Mouse (Mus musculus) myocyte (in vitro differentiated cells): ENCODE measurements around the gene Slc22a12. TPM values are rescaled to one million over a fixed set of nuclear protein-coding genes. Genes with fewer than 3 reads are reported as not detected.

Experiments used
- H3K27me3 ChIP-seq: one replicate; pipeline ENCODE4 v1.6.1; 2011; ENCODE audit not compliant: control insufficient read depth, insufficient read depth, insufficient read length
- H3K36me3 ChIP-seq: one replicate; pipeline ENCODE4 v1.6.1; 2011; ENCODE audit not compliant: control insufficient read depth, insufficient read depth
- H3K4me2 ChIP-seq: one replicate; pipeline ENCODE4 v1.6.1; 2011; ENCODE audit warnings: low read depth, control low read depth
- H3K4me3 ChIP-seq: one replicate; pipeline ENCODE4 v1.5.1; 2011; ENCODE audit warnings: mild to moderate bottlenecking, control low read depth, moderate library complexity
- H3K79me2 ChIP-seq: one replicate; pipeline ENCODE4 v1.6.1; 2011; ENCODE audit not compliant: control insufficient read depth, insufficient read depth
- H3ac ChIP-seq: one replicate; pipeline ENCODE4 v1.6.1; 2011; ENCODE audit not compliant: control insufficient read depth, insufficient read length
- CEBPB ChIP-seq: IDR thresholded peaks from 2 replicates; pipeline ENCODE4 v1.6.1; 2011; ENCODE audit warnings: mild to moderate bottlenecking, moderate library complexity; ENCODE audit not compliant: poor library complexity, insufficient read depth, severe bottlenecking
- E2F4 ChIP-seq: IDR thresholded peaks from one replicate; pipeline ENCODE4 v1.6.1; 2011; ENCODE audit warnings: mild to moderate bottlenecking, control low read depth, moderate library complexity; ENCODE audit not compliant: insufficient read depth
- MAX ChIP-seq: IDR thresholded peaks from one replicate; pipeline ENCODE4 v1.6.1; 2011; ENCODE audit warnings: low read depth, mild to moderate bottlenecking, control low read depth
- MYOD1 ChIP-seq, 3 experiments: IDR thresholded peaks; one replicate each; pipeline ENCODE4 v1.6.1; 2011; ENCODE audit warnings: control low read depth in 2 of 3, low read depth in 2 of 3, mild to moderate bottlenecking in 2 of 3, moderate library complexity in 1 of 3; ENCODE audit not compliant: insufficient read length in 2 of 3, control insufficient read depth in 1 of 3
- MYOG ChIP-seq, 3 experiments: IDR thresholded peaks; one replicate each; pipeline ENCODE4 v1.6.1; 2011; ENCODE audit warnings: control low read depth in 2 of 3, low read depth in 2 of 3, mild to moderate bottlenecking in 2 of 3; ENCODE audit not compliant: insufficient read length in 2 of 3, control insufficient read depth in 1 of 3, insufficient read depth in 1 of 3
- POLR2A ChIP-seq: IDR thresholded peaks from one replicate; pipeline ENCODE4 v1.6.1; 2011; ENCODE audit warnings: low read depth, mild to moderate bottlenecking, control low read depth, moderate library complexity; ENCODE audit not compliant: insufficient read length
- POLR2AphosphoS2 ChIP-seq: IDR thresholded peaks from one replicate; pipeline ENCODE4 v1.6.1; 2011; ENCODE audit warnings: low read depth, control low read depth; ENCODE audit not compliant: insufficient read length
- REST ChIP-seq: IDR thresholded peaks from one replicate; pipeline ENCODE4 v1.6.1; 2011; ENCODE audit warnings: mild to moderate bottlenecking, control low read depth, moderate library complexity; ENCODE audit not compliant: insufficient read depth, insufficient read length
- SRF ChIP-seq: IDR thresholded peaks from one replicate; pipeline ENCODE4 v1.6.1; 2011; ENCODE audit warnings: low read depth; ENCODE audit not compliant: control insufficient read depth, insufficient read length
- TCF12 ChIP-seq: IDR thresholded peaks from one replicate; pipeline ENCODE4 v1.6.1; 2011; ENCODE audit warnings: mild to moderate bottlenecking, control low read depth; ENCODE audit not compliant: poor library complexity, insufficient read depth, severe bottlenecking
- TCF3 ChIP-seq: IDR thresholded peaks from one replicate; pipeline ENCODE4 v1.6.1; 2011; ENCODE audit warnings: low read depth, control low read depth; ENCODE audit not compliant: insufficient read length
- USF1 ChIP-seq: IDR thresholded peaks from one replicate; pipeline ENCODE4 v1.6.1; 2011; ENCODE audit warnings: low read depth, mild to moderate bottlenecking, control low read depth, moderate library complexity
- polyA plus RNA-seq: library from polyadenylated mRNA; unstranded; fragments of >200 nt; fragmentation: generic; extraction: Trizol; gene quantifications from one replicate; pipeline ENCODE4 v1.2.1, GENCODE M21; 2012; ENCODE audit warnings: missing spikeins

Gene Slc22a12
- polyA plus RNA-seq, 1 experiment = not detected

DNA sequence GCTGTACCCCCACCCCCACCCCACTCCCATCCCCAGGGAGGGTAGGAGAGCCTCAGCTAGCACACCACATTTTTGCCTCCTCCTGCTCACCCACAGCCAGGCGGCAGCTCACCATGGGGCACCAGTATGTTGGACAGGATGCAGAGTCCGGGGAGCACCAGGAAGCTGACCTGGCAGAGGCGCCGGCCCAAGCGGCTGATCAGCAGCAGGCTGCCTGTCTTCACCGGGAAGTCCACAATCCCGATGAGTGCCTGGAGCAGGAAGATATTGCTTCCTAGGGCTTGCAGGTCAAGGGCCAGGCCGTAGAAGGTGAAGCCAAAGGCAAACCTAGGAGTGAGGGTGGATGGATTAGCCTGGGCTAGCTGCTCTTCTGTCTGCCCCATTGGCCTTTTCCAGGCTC, 5.3 kb downstream of the Slc22a12 start:
- H3ac ChIP-seq = no peak overlapping the region
- TF ChIP-seq REST (no peak), CEBPB (no peak)
- H3K79me2 ChIP-seq = no peaks in the 10 kb centered on the region
- H3K4me3 ChIP-seq = no peak overlapping the region
- peaks cover 64% of the 10 kb centered on the region for H3K27me3 ChIP-seq
- no peaks in the 10 kb centered on the region for H3K36me3 ChIP-seq
- H3K4me2 ChIP-seq = no peak overlapping the region

- TF ChIP-seq TCF3 = no peak
- TF ChIP-seq MYOG (IDR thresholded peaks at IDR 0.05; ENCODE audit: control insufficient read depth in 1 of 3, insufficient read depth in 1 of 3, insufficient read length in 2 of 3, low read depth in 2 of 3) = no peak
- no peak for TF ChIP-seq POLR2A
- no peak for TF ChIP-seq USF1
- TF ChIP-seq CEBPB = no peak
- TF ChIP-seq POLR2AphosphoS2 = no peak
- TF ChIP-seq SRF = no peak
- no peak for TF ChIP-seq TCF12
- TF ChIP-seq REST = no peak
- TF ChIP-seq MYOD1 (IDR thresholded peaks at IDR 0.05; ENCODE audit: control insufficient read depth in 1 of 3, insufficient read length in 2 of 3, low read depth in 2 of 3) = no peak
- no peak for TF ChIP-seq E2F4
- TF ChIP-seq MAX = no peak
- H3ac ChIP-seq = no peak overlapping the region
- H3K4me3 ChIP-seq = no peak overlapping the region
- H3K4me2 ChIP-seq = no peak overlapping the region
- no peaks in the 10 kb centered on the region for H3K36me3 ChIP-seq
- H3K79me2 ChIP-seq = no peaks in the 10 kb centered on the region
- H3K27me3 ChIP-seq = peaks cover 71% of the 10 kb centered on the region
These were observed 6.1 kb downstream of the Slc22a12 start for GRCm38 (mm10) chr19:6536696-6537095.

GRCm38 (mm10) chr19:6536201-6536600, 6.6 kb downstream of the Slc22a12 start:
- no peak overlapping the region for H3K4me3 ChIP-seq
- no peaks in the 10 kb centered on the region for H3K36me3 ChIP-seq
- H3ac ChIP-seq = no peak overlapping the region
- peaks cover 71% of the 10 kb centered on the region for H3K27me3 ChIP-seq
- TF ChIP-seq REST = no peak
- no peak for TF ChIP-seq USF1
- TF ChIP-seq SRF = no peak
- TF ChIP-seq POLR2A = no peak
- no peak for TF ChIP-seq MYOD1 (IDR thresholded peaks at IDR 0.05; ENCODE audit: control insufficient read depth in 1 of 3, insufficient read length in 2 of 3, low read depth in 2 of 3)
- no peak for TF ChIP-seq E2F4
- no peak for TF ChIP-seq TCF12
- TF ChIP-seq CEBPB = no peak
- TF ChIP-seq TCF3 = no peak
- no peak for TF ChIP-seq MAX
- no peak for TF ChIP-seq MYOG (IDR thresholded peaks at IDR 0.05; ENCODE audit: control insufficient read depth in 1 of 3, insufficient read depth in 1 of 3, insufficient read length in 2 of 3, low read depth in 2 of 3)
- TF ChIP-seq POLR2AphosphoS2 = no peak
- no peaks in the 10 kb centered on the region for H3K79me2 ChIP-seq
- no peak overlapping the region for H3K4me2 ChIP-seq

GRCm38 (mm10) chr19:6534118-6534415, 8.8 kb downstream of the Slc22a12 start:
- Histone ChIP-seq H3ac (no peak overlapping the region), H3K4me3 (no peak overlapping the region), H3K4me2 (no peak overlapping the region), H3K27me3 (peaks cover 75% of the 10 kb centered on the region), H3K79me2 (no peaks in the 10 kb centered on the region), H3K36me3 (no peaks in the 10 kb centered on the region)
- no peak for TF ChIP-seq TCF3
- no peak for TF ChIP-seq MYOG (IDR thresholded peaks at IDR 0.05; ENCODE audit: control insufficient read depth in 1 of 3, insufficient read depth in 1 of 3, insufficient read length in 2 of 3, low read depth in 2 of 3)
- TF ChIP-seq SRF = no peak
- no peak for TF ChIP-seq POLR2AphosphoS2
- no peak for TF ChIP-seq CEBPB
- TF ChIP-seq MYOD1 (IDR thresholded peaks at IDR 0.05; ENCODE audit: control insufficient read depth in 1 of 3, insufficient read length in 2 of 3, low read depth in 2 of 3) = no peak
- no peak for TF ChIP-seq POLR2A
- TF ChIP-seq REST = no peak
- no peak for TF ChIP-seq USF1
- no peak for TF ChIP-seq TCF12
- TF ChIP-seq MAX = no peak
- TF ChIP-seq E2F4 = no peak

DNA sequence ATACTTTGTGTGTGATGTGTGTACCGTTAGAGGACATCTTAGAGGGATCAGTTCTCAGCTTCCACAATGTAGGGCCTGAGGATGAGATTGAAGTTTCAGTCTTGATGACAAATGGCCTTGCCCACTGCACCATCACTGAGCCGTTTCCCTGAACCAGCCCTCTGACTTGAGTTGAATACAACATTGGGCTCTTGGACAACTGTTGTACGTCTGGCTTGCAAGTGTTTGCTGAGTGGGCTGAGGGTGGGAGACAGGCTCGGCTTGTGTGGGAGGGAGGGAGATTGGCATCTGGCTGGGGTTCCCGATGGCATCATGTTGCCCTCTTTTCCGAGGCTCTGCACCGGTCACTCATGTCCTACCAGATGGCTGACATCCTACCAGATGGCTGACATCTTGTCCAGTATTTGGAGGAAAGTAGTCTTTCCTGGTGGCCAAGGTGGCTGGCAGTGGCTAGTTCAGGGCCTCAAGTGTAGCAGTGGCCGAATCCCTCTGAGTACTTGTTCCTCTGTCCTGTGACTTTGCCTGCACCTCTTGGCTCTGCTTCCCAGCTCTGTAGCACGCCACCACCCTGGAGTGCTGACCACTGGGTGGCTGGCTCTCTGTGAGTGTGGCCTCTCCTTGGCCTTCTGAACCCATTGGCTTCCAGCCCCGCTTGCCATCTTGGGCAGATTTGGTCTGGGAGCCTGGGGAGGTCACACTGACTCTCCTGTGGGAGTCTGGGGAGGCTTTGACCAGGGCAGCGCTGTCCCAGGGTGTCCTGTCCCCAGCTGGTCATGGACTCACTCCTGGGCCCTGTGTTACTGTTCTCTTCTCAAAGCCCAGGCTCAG, 9.3 kb downstream of the Slc22a12 start:
- Histone ChIP-seq H3K4me3 (no peak overlapping the region), H3ac (no peak overlapping the region), H3K36me3 (no peaks in the 10 kb centered on the region), H3K79me2 (no peaks in the 10 kb centered on the region), H3K27me3 (peaks cover 79% of the 10 kb centered on the region), H3K4me2 (no peak overlapping the region)
- no peak for TF ChIP-seq MAX
